25 mouse cellular contexts compared by ENCODE assay signal in genomic region chr7:31140941-31141340, GRCm38 (mm10). TPM values are rescaled to one million over a fixed set of nuclear protein-coding genes. Genes with fewer than 3 reads are reported as not detected.
DNase-seq lines count a peak whose midpoint lies in the region; ATAC-seq and TF ChIP-seq lines count a peak whose summit lies in the region.
"Had no signal": no experiment of that assay in that cellular context is flagged by ENCODE, and none has a peak within 500 bp of the region (broad histone marks: within the 10 kb centered on the region; RNA-seq: fewer than 3 reads in every experiment).

No protein-coding gene starts in this region.

- intact Hi-C loops in heart, postnatal 10 days (cut with DNase I): no loop called here
- intact Hi-C loops in heart, adult 2 months (cut with DNase I): no loop called here

- H3K27me3 ChIP-seq in heart, embryonic 11.5 days (ENCODE audit: control insufficient read depth, insufficient read depth, low read length): no peaks in the 10 kb centered on the region
- H3K27me3 ChIP-seq in heart, embryonic 15.5 days: no peaks in the 10 kb centered on the region
- no peaks in the 10 kb centered on the region for H3K27me3 ChIP-seq in heart, adult 2 months (ENCODE audit: control insufficient read depth, insufficient read depth, low read length)
- H3K27me3 ChIP-seq: embryonic facial prominence, embryonic 12.5 days; embryonic facial prominence, embryonic 15.5 days; hindbrain, embryonic 12.5 days; hindbrain, embryonic 15.5 days had no signal

- H3K9ac ChIP-seq in heart, embryonic 11.5 days (ENCODE audit: low read depth, low read length): no peak overlapping the region
- H3K9ac ChIP-seq in heart, embryonic 15.5 days: no peak overlapping the region
- H3K9ac ChIP-seq in heart, adult 2 months (ENCODE audit: low read depth, low read length): no peak overlapping the region
- H3K9ac ChIP-seq: embryonic facial prominence, embryonic 12.5 days; embryonic facial prominence, embryonic 15.5 days; forebrain, postnatal 0 days; hindbrain, embryonic 12.5 days; hindbrain, embryonic 15.5 days had no signal

- no peak overlapping the region for H3K4me3 ChIP-seq in heart, embryonic 11.5 days (ENCODE audit: low read depth, low read length)
- H3K4me3 ChIP-seq in heart, embryonic 15.5 days: no peak overlapping the region
- no peak overlapping the region for H3K4me3 ChIP-seq in heart, adult 2 months
- H3K4me3 ChIP-seq: embryonic facial prominence, embryonic 12.5 days; embryonic facial prominence, embryonic 15.5 days; hindbrain, embryonic 12.5 days; hindbrain, embryonic 15.5 days had no signal

- ATAC-seq in heart, embryonic 11.5 days (replicated peaks; ENCODE audit: insufficient number of reproducible peaks, low FRiP score, low TSS enrichment): no peak
- ATAC-seq in heart, embryonic 15.5 days (replicated peaks; ENCODE audit: insufficient number of reproducible peaks, insufficient read depth, low FRiP score, low read depth): no peak
- ATAC-seq: CD4-positive, CD25-positive, alpha-beta regulatory T cell, adult 4 months; forebrain, embryonic 14.5 days; forebrain, postnatal 0 days; intestine, postnatal 0 days had no signal

- H3K79me2 ChIP-seq in heart, adult 2 months (replicated peaks; ENCODE audit: control insufficient read depth, insufficient read depth, low read length): peaks cover 4% of the 10 kb centered on the region; the same call in 1 of the 2 replicates

- TF ChIP-seq POLR2A in heart, adult 2 months (IDR thresholded peaks at IDR 0.05; ENCODE audit: insufficient read depth, low read depth, low read length): no peak

- no peak overlapping the region for H3K4me2 ChIP-seq in heart, embryonic 11.5 days
- H3K4me2 ChIP-seq in heart, embryonic 15.5 days: no peak overlapping the region
- H3K4me2 ChIP-seq: embryonic facial prominence, embryonic 12.5 days; embryonic facial prominence, embryonic 15.5 days; hindbrain, embryonic 12.5 days; hindbrain, embryonic 15.5 days had no signal

- TF ChIP-seq EP300 in heart, adult 2 months (IDR thresholded peaks at IDR 0.05; ENCODE audit: insufficient read depth, low read depth, low read length): no peak

- WGBS in heart, embryonic 11.5 days (ENCODE audit: insufficient replicate concordance): 86% methylated on average over 10 of the region's 10 CpGs
- 90% methylated on average over 10 of the region's 10 CpGs for WGBS in heart, embryonic 15.5 days
- 74% methylated on average over 10 of the region's 10 CpGs for WGBS in heart, adult 2 months

- no peaks in the 10 kb centered on the region for H3K9me3 ChIP-seq in heart, embryonic 11.5 days (replicated peaks; ENCODE audit: control insufficient read depth, low read length)
- H3K9me3 ChIP-seq in heart, embryonic 15.5 days (replicated peaks): no peaks in the 10 kb centered on the region
- H3K9me3 ChIP-seq: embryonic facial prominence, embryonic 12.5 days; embryonic facial prominence, embryonic 15.5 days; hindbrain, embryonic 12.5 days; hindbrain, embryonic 15.5 days had no signal

- H3K4me1 ChIP-seq in heart, embryonic 11.5 days (ENCODE audit: control insufficient read depth, insufficient read depth, low read length): peaks cover 20% of the 10 kb centered on the region
- H3K4me1 ChIP-seq in heart, embryonic 15.5 days (replicated peaks): peaks cover 9% of the 10 kb centered on the region
- H3K4me1 ChIP-seq in heart, adult 2 months (ENCODE audit: control insufficient read depth, insufficient read depth, low read length): no peaks in the 10 kb centered on the region
- H3K4me1 ChIP-seq: embryonic facial prominence, embryonic 12.5 days; embryonic facial prominence, embryonic 15.5 days; hindbrain, embryonic 12.5 days; hindbrain, embryonic 15.5 days had no signal

- DNase-seq in cerebellum, adult 9-10 months: peak; percentile 8
- DNase-seq in cerebellum, postnatal 10 days: no peak
- DNase-seq in heart, postnatal 10 days: no peak
- DNase-seq in heart, adult 2 months: no peak
- DNase-seq: adrenal gland, adult 2 months; adrenal gland, postnatal 14 days; cerebellum, adult 18-20 months; cerebellum, postnatal 14 days; forebrain, postnatal 0 days; gastrocnemius, postnatal 10 days; gastrocnemius, postnatal 36 days; kidney, adult 2 months had no signal

- peaks cover 64% of the 10 kb centered on the region for H3K36me3 ChIP-seq in heart, embryonic 11.5 days (ENCODE audit: control insufficient read depth, insufficient read depth, low read length)
- H3K36me3 ChIP-seq in heart, embryonic 15.5 days: peaks cover 71% of the 10 kb centered on the region
- no peaks in the 10 kb centered on the region for H3K36me3 ChIP-seq in heart, adult 2 months (ENCODE audit: control insufficient read depth, insufficient read depth, low read length)

- TF ChIP-seq CTCF in heart, adult 2 months (IDR thresholded peaks at IDR 0.05): no peak

- H3K27ac ChIP-seq in heart, embryonic 11.5 days (ENCODE audit: low read depth, low read length): 0 out of 2 replicates have a peak overlapping the region, but pooled peaks have one; percentile 29
- H3K27ac ChIP-seq in heart, embryonic 15.5 days: peak overlapping the region; percentile 64
- H3K27ac ChIP-seq in heart, adult 2 months: no peak overlapping the region
- H3K27ac ChIP-seq: embryonic facial prominence, embryonic 12.5 days; embryonic facial prominence, embryonic 15.5 days; hindbrain, embryonic 12.5 days; hindbrain, embryonic 15.5 days had no signal

RNA-seq across cellular contexts. Expression of gene Scn1b, which starts 14.1 kb away (rescaled TPM):
- polyA plus RNA-seq in heart, embryonic 11.5 days (2014; fragmentation: Nextera tagmentation; extraction: Ambion mirVana): 3.0 TPM in 2 replicates
- total RNA-seq in heart, postnatal 10 days (2021): 10 to 100 TPM; 13.2 to 13.9 TPM
- polyA plus RNA-seq in heart, embryonic 15.5 days (2015; fragmentation: Nextera tagmentation; extraction: Ambion mirVana): 3.7 and 4.0 TPM in 2 replicates
- 10 to 100 TPM; 31.8 to 32.5 TPM for total RNA-seq in heart, adult 2 months (2021)
- polyA plus RNA-seq in heart, adult 2 months (2012; rRNA removed): 39.7 and 41.9 TPM in 2 replicates
- total RNA-seq: common myeloid progenitor, adult 5-6 weeks; granulocyte monocyte progenitor cell, adult 5-6 weeks; MEL had no signal
- polyA plus RNA-seq: CD4-positive, CD25-positive, alpha-beta regulatory T cell, adult 4 months had no signal

RNA-seq across cellular contexts. Expression of gene Gramd1a, which starts 14.8 kb away (rescaled TPM):
- 49.0 and 55.9 TPM in 2 replicates for polyA plus RNA-seq in heart, embryonic 11.5 days (2014; fragmentation: Nextera tagmentation; extraction: Ambion mirVana)
- total RNA-seq in heart, postnatal 10 days (2021): 10 to 100 TPM; 25.6 to 31.4 TPM
- polyA plus RNA-seq in heart, embryonic 15.5 days (2015; fragmentation: Nextera tagmentation; extraction: Ambion mirVana): 41.4 and 56.8 TPM in 2 replicates
- 10 to 100 TPM; 27.9 to 33.7 TPM for total RNA-seq in heart, adult 2 months (2021)
- 49.2 and 64.3 TPM in 2 replicates for polyA plus RNA-seq in heart, adult 2 months (2012; rRNA removed)

RNA-seq across cellular contexts. Expression of gene Hpn, which starts 25.9 kb away (rescaled TPM):
- 2.7 and 3.3 TPM in 2 replicates for polyA plus RNA-seq in heart, embryonic 11.5 days (2014; fragmentation: Nextera tagmentation; extraction: Ambion mirVana)
- total RNA-seq in heart, postnatal 10 days (2021): 1 to 10 TPM; 2.5 to 3.0 TPM
- polyA plus RNA-seq in heart, embryonic 15.5 days (2015; fragmentation: Nextera tagmentation; extraction: Ambion mirVana): 1.5 and 4.8 TPM in 2 replicates
- 1 to 10 TPM; 1.7 to 2.6 TPM for total RNA-seq in heart, adult 2 months (2021)
- 2.8 and 5.1 TPM in 2 replicates for polyA plus RNA-seq in heart, adult 2 months (2012; rRNA removed)
- polyA plus RNA-seq: C2C12; forebrain, embryonic 14.5 days had no signal
